Mouse (Mus musculus) gastrocnemius, postnatal 36 days (tissue): ENCODE data around the gene Il1rl2. TPM values are rescaled to one million over a fixed set of nuclear protein-coding genes. Genes with fewer than 3 reads are reported as not detected.

Experiments
- total RNA-seq, 2 experiments: library from RNA; stranded (reverse); gene quantifications; 2 replicates each; pipeline ENCODE4 v1.2.3; 2021

Il1rl2 gene
- total RNA-seq, 2 experiments from 2014 or later = 1.3 to 2.0 TPM

Other genes with a start within 250 kb of the Il1rl2 start
- 1 to 10 TPM; 2.1 TPM for gene Il1r1, start 99.5 kb upstream of the Il1rl2 start, total RNA-seq
- gene Il1rl1, start 105.0 kb downstream of the Il1rl2 start, total RNA-seq = 1 to 10 TPM in 1 of 2 experiments, under 1 TPM in 1; 0.54 to 1.4 TPM
- not detected for gene Il18r1, start 140.9 kb downstream of the Il1rl2 start, total RNA-seq
- not detected for gene Il18rap, start 190.8 kb downstream of the Il1rl2 start, total RNA-seq